Mouse (Mus musculus) activated CD4-positive, CD25-positive, alpha-beta regulatory T cell, adult 9 weeks (primary cell): ENCODE results near the gene Foxd3. TPM values are rescaled to one million over a fixed set of nuclear protein-coding genes. Genes with fewer than 3 reads are reported as not detected.

Experiments used
- polyA plus RNA-seq: library from polyadenylated mRNA; unstranded; fragments of 100-300 nt; shearing (Covaris generic); gene quantifications from one replicate; pipeline ENCODE4 v1.2.1, GENCODE M21; 2017

Gene Foxd3
- not detected for polyA plus RNA-seq

DNA sequence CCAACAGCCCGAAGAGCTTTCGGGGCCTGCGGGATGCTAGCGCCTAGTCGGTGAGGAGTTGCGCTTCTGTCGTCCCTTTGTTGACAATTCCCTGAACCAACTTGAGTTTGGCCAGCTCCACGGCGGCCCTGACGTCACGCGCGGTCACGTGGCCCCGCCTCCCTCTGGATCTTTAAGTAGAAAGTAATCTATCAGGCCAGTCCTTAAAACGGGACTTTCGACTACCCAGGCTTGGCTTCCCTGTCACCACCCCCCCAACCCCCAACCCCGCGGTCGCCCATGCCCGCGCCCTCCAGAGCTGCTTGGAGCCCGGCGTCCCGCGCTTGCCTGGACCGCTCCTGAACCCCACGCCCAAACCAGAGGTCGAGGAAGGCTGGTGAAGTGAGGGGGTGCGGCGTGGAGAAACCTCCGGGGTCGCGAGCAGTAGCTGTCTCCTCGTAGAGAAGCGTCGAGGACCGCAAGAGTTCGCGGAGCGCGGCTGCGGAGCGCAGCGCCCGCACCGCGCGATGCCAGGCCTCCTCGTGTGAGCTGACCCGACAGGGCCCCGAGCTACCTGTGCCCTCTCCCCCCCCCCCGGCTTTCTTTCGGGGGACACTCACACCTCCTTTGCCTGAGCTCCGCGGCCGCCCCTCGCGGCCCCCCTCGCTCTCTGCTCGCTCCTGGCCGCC, at the start of gene Foxd3:
Foxd3 (plus strand) TSS at position 363 of the 668 bp plus-strand sequence.

Other genes with a start within 250 kb of the Foxd3 start
- gene Alg6, start 59.4 kb downstream of the Foxd3 start, polyA plus RNA-seq: 8.7 TPM
- gene Efcab7, start 172.9 kb downstream of the Foxd3 start, polyA plus RNA-seq: 5.4 TPM